Mouse (Mus musculus): ENCODE data around the gene Ldb3. TPM values are rescaled to one million over a fixed set of nuclear protein-coding genes. Genes with fewer than 3 reads are reported as not detected.

Ldb3 gene
- polyA plus RNA-seq, 1 experiment: 1.1 TPM

- Histone ChIP-seq H3K27ac (ENCODE audit: control insufficient read depth, insufficient read depth, low read depth, low read length, poor library complexity) (no peak overlapping the region; the same call in 1 of the 2 replicates), H3K4me1 (ENCODE audit: control insufficient read depth, insufficient read depth, low read length) (no peaks in the 10 kb centered on the region), H3K4me3 (replicated peaks; ENCODE audit: control insufficient read depth, low read depth, low read length) (no peak overlapping the region)
- 66% methylated on average over 5 of the region's 5 CpGs for WGBS
- TF ChIP-seq POLR2A (IDR thresholded peaks at IDR 0.05; ENCODE audit: borderline replicate concordance, control insufficient read depth, low read depth, low read length): no peak
- no peak for TF ChIP-seq CTCF (IDR thresholded peaks at IDR 0.05; ENCODE audit: control insufficient read depth, insufficient read depth, low read length)
These were observed 23.8 kb downstream of the Ldb3 start for GRCm38 (mm10) chr14:34564646-34565045.

- no peaks in the 10 kb centered on the region for H3K4me1 ChIP-seq (ENCODE audit: control insufficient read depth, insufficient read depth, low read length)
- 5% methylated on average over 2 of the region's 2 CpGs for WGBS
- H3K27ac ChIP-seq (ENCODE audit: control insufficient read depth, insufficient read depth, low read depth, low read length, poor library complexity): no peak overlapping the region
- no peak for TF ChIP-seq POLR2A (IDR thresholded peaks at IDR 0.05; ENCODE audit: borderline replicate concordance, control insufficient read depth, low read depth, low read length)
- TF ChIP-seq CTCF (IDR thresholded peaks at IDR 0.05; ENCODE audit: control insufficient read depth, insufficient read depth, low read length): no peak
- H3K4me3 ChIP-seq (replicated peaks; ENCODE audit: control insufficient read depth, low read depth, low read length): no peak overlapping the region
These were observed 26.1 kb downstream of the Ldb3 start for GRCm38 (mm10) chr14:34562393-34562792.

- Histone ChIP-seq H3K27ac (ENCODE audit: control insufficient read depth, insufficient read depth, low read depth, low read length, poor library complexity) (no peak overlapping the region), H3K4me3 (replicated peaks; ENCODE audit: control insufficient read depth, low read depth, low read length) (no peak overlapping the region), H3K4me1 (ENCODE audit: control insufficient read depth, insufficient read depth, low read length) (no peaks in the 10 kb centered on the region)
- WGBS: 71% methylated on average over 8 of the region's 8 CpGs
- no peak for TF ChIP-seq CTCF (IDR thresholded peaks at IDR 0.05; ENCODE audit: control insufficient read depth, insufficient read depth, low read length)
- no peak for TF ChIP-seq POLR2A (IDR thresholded peaks at IDR 0.05; ENCODE audit: borderline replicate concordance, control insufficient read depth, low read depth, low read length)
These were observed 26.8 kb downstream of the Ldb3 start for GRCm38 (mm10) chr14:34561647-34562046.

GRCm38 (mm10) chr14:34558947-34559346, 29.5 kb downstream of the Ldb3 start:
- H3K4me3 ChIP-seq (replicated peaks; ENCODE audit: control insufficient read depth, low read depth, low read length): no peak overlapping the region
- H3K27ac ChIP-seq (ENCODE audit: control insufficient read depth, insufficient read depth, low read depth, low read length, poor library complexity): no peak overlapping the region
- H3K4me1 ChIP-seq (ENCODE audit: control insufficient read depth, insufficient read depth, low read length): no peaks in the 10 kb centered on the region
- WGBS: 72% methylated on average over 9 of the region's 9 CpGs
- no peak for TF ChIP-seq CTCF (IDR thresholded peaks at IDR 0.05; ENCODE audit: control insufficient read depth, insufficient read depth, low read length)
- TF ChIP-seq POLR2A (IDR thresholded peaks at IDR 0.05; ENCODE audit: borderline replicate concordance, control insufficient read depth, low read depth, low read length): no peak

GRCm38 (mm10) chr14:34555211-34555610, 33.3 kb downstream of the Ldb3 start:
- 68% methylated on average over 13 of the region's 13 CpGs for WGBS
- Histone ChIP-seq H3K4me1 (ENCODE audit: control insufficient read depth, insufficient read depth, low read length) (no peaks in the 10 kb centered on the region), H3K4me3 (replicated peaks; ENCODE audit: control insufficient read depth, low read depth, low read length) (no peak overlapping the region), H3K27ac (ENCODE audit: control insufficient read depth, insufficient read depth, low read depth, low read length, poor library complexity) (no peak overlapping the region)
- TF ChIP-seq CTCF (IDR thresholded peaks at IDR 0.05; ENCODE audit: control insufficient read depth, insufficient read depth, low read length) (no peak), POLR2A (IDR thresholded peaks at IDR 0.05; ENCODE audit: borderline replicate concordance, control insufficient read depth, low read depth, low read length) (no peak)

GRCm38 (mm10) chr14:34554047-34554446, 34.4 kb downstream of the Ldb3 start:
- no peaks in the 10 kb centered on the region for H3K4me1 ChIP-seq (ENCODE audit: control insufficient read depth, insufficient read depth, low read length)
- H3K4me3 ChIP-seq (replicated peaks; ENCODE audit: control insufficient read depth, low read depth, low read length): no peak overlapping the region
- WGBS: 58% methylated on average over 3 of the region's 3 CpGs
- no peak for TF ChIP-seq POLR2A (IDR thresholded peaks at IDR 0.05; ENCODE audit: borderline replicate concordance, control insufficient read depth, low read depth, low read length)
- no peak for TF ChIP-seq CTCF (IDR thresholded peaks at IDR 0.05; ENCODE audit: control insufficient read depth, insufficient read depth, low read length)
- no peak overlapping the region for H3K27ac ChIP-seq (ENCODE audit: control insufficient read depth, insufficient read depth, low read depth, low read length, poor library complexity)

GRCm38 (mm10) chr14:34553470-34553869, 35.0 kb downstream of the Ldb3 start:
- Histone ChIP-seq H3K4me1 (ENCODE audit: control insufficient read depth, insufficient read depth, low read length) (no peaks in the 10 kb centered on the region; the same call in 1 of the 2 replicates), H3K27ac (ENCODE audit: control insufficient read depth, insufficient read depth, low read depth, low read length, poor library complexity) (no peak overlapping the region), H3K4me3 (replicated peaks; ENCODE audit: control insufficient read depth, low read depth, low read length) (no peak overlapping the region)
- no peak for TF ChIP-seq POLR2A (IDR thresholded peaks at IDR 0.05; ENCODE audit: borderline replicate concordance, control insufficient read depth, low read depth, low read length)
- no peak for TF ChIP-seq CTCF (IDR thresholded peaks at IDR 0.05; ENCODE audit: control insufficient read depth, insufficient read depth, low read length)
- WGBS: 90% methylated on average over 6 of the region's 6 CpGs

- no peak overlapping the region for H3K27ac ChIP-seq (ENCODE audit: control insufficient read depth, insufficient read depth, low read depth, low read length, poor library complexity)
- TF ChIP-seq CTCF (IDR thresholded peaks at IDR 0.05; ENCODE audit: control insufficient read depth, insufficient read depth, low read length) (no peak), POLR2A (IDR thresholded peaks at IDR 0.05; ENCODE audit: borderline replicate concordance, control insufficient read depth, low read depth, low read length) (no peak)
- H3K4me3 ChIP-seq (replicated peaks; ENCODE audit: control insufficient read depth, low read depth, low read length): no peak overlapping the region
- H3K4me1 ChIP-seq (ENCODE audit: control insufficient read depth, insufficient read depth, low read length): no peaks in the 10 kb centered on the region; the same call in 1 of the 2 replicates
- 71% methylated on average over 5 of the region's 5 CpGs for whole genome bisulfite sequencing
These were observed 36.3 kb downstream of the Ldb3 start for GRCm38 (mm10) chr14:34552226-34552625.

All from bone marrow, adult 2 months (tissue).